Mouse (Mus musculus) gastrocnemius, postnatal 25 days (tissue): Measurements from ENCODE around the gene Snx32. TPM values are rescaled to one million over a fixed set of nuclear protein-coding genes. Genes with fewer than 3 reads are reported as not detected.
A peak's percentile ranks its signal among the peaks of the same experiment; 100 is the strongest.
"Not testable (repeated sequence)": the region's sequence is repeated elsewhere in the genome, so short reads cannot be mapped to it uniquely, and the experiment has no call there.

Experiments used
- DNase-seq: peaks from one replicate; pipeline ENCODE4 v3.0.0; 2022
- total RNA-seq, 2 experiments: library from RNA; stranded (reverse); gene quantifications; 1 replicate in 1 of 2; 2 replicates in 1 of 2; pipeline ENCODE4 v1.2.3; 2021

The Snx32 gene
- total RNA-seq, 2 experiments from 2014 or later = 6.9 to 7.5 TPM

DNA sequence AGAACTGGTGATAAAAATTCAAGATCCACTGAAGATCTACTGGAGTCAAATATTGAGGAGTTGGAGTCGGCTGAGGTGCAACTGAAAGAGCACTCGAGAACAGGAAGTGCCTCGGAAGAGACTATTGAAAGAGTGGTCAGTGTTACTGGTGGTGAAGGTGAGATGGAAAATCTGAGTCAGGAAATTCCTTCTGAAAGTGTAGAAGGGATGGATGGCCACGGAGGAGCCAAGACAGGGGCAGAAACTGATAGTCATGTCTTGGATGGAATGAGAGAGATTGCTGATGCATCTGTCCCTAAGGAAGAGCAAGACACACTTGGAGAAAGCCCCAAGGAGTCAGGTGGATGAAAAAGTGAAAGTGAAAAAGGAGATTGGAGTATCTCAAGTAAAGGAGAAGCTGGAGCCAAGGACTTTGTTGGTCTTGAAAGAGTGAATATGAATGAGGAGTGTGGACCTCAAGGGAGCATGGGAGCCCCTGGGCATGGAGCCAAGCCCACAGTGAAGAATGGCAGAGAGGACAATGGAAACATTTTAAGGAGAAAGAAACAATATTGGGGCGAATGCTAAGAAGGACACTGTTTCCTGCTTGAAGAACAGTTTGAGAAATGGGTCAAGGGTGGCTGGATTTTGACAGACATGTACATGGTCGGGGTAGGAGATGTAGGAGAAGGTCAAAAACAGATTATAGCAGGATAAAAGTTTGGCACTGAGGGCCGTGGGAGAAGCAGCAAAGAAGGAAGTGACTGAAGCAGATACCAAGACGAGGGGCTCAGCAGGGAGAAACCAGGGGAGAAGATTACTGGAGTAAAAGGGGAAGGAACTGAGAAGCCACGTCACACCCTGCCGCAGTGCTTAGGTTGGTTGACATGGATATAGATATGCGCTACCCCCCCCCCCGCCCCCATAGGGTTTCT is 2.0 kb upstream of the Snx32 start:
- no peak for DNase-seq

DNA sequence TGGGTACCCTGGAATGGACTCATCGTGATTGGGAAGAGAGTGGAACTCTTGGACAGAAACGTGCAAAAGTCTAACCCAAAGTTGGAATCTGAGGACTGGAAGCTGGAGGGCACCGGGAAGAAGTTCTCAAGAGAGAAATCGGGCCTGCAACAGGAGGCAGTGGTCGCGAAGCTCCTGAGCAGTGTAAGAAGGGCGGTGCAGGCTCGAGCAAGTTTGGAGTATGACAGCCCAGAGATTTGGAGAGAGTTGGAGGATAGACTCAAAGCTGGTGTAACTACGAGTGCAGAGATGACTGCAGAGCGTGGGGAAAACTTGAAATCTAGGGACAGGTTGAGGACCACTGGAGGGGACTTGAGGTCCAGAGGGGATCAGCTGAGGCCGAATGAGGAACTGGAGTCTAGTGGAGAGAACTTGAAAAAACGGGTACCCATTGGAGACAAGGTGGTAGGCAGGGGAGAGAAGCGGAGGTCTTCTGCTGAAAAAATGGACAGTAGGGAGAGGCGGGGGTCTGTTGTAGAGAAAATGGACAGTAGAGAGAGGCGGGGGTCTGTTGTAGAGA is 815 bp upstream of the Snx32 start:
- DNase-seq = no peak

DNA sequence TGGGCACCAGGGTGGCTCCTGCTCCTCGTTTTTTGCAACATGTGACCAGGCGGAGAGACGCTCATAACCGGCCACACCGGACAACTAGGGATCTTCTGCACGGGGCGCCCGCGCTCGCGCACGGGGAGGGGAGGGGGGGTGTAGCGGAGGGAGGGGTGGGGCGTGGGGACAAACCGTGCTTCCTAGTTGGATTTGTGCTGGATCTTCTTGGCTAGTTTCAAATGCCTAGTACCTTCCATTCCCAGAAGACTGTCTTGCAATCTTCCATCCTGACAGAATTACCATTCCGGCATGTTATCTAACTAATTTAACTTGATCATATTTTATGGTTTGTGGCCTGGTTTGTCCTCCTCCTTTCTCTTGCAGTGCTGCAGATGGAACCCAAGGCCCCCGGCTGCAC is 6.7 kb downstream of the Snx32 start, which contains the start of gene 1700020D05Rik:
1700020D05Rik (minus strand) TSS at position 101 of the 400 bp plus-strand sequence.
- no peak for DNase-seq

DNA sequence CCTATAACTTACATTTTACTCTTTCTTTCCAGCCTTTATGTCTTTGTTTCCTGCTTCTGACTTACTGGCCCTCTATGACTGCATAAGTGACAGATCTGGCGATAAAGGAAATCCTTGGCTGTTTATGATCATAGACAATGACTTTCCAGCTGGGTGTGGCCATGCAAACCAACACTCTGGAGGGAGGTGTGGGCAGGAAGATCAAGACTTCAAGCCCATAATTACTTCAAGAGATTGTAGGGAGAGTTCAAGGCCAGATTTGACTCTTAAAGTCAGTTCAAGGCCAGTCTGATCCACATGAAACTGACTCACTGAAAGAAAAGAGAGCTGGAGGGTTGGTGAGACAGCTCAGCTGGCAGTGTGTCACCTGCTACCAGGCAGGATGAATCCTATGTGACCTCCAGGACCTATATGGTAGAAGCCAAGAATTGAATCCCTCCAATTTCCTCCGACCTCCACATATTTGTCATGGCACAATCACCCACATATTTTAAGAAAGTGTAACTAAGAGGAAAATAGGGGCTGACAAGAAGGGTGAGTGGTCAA is 9.9 kb downstream of the Snx32 start:
- no peak for DNase-seq

DNA sequence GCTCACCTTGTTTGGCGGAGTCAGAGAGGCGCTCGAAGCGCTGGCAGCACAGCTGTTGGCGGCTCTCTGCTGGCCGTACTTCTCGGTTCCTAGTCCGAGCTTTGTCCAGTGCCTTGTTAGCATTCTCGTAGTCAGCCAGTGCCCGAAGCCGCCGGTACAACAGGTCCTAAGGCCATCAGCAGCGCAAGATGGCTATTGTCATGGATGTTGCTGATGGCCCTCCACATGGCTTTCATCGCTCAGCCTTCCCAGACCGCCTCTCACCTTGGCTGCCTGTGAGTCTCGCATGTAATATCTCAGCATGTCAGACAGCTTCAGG is 14.3 kb downstream of the Snx32 start:
- DNase-seq = no peak

DNA sequence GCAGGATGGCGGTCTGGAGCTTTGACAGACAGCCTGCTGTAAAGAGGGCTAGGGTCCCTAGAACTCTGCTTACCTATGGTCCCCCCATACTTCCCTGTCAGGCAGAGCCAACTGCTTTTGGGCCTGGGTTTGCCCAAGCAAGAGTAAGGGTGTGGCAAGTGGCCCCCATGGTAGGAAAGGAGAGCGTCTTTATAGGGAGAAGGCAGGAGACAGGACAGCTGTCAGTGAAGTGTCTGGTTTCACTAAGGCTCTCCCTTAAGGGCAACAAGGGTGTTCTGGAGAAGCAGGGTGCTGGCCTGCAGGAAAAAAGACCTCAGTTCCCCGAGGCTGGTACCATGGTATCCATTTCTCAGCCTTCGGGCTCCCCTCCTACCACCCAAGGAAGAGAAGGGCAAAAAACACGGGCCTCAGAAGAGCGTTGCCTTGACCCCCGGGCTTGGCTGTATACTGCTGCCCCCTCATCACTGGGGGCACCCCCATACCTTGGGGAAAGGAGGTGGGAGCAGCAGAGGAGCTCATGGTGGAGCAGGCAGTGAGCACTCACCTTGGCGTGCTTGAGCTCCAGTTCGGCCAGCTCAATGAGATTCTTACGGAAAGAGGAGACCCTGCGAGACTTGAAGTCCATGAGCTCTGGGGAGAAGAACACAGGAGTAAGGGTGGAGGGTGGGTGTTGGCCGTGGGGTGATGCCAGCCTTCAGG is 14.8 kb downstream of the Snx32 start:
- DNase-seq = no peak

DNA sequence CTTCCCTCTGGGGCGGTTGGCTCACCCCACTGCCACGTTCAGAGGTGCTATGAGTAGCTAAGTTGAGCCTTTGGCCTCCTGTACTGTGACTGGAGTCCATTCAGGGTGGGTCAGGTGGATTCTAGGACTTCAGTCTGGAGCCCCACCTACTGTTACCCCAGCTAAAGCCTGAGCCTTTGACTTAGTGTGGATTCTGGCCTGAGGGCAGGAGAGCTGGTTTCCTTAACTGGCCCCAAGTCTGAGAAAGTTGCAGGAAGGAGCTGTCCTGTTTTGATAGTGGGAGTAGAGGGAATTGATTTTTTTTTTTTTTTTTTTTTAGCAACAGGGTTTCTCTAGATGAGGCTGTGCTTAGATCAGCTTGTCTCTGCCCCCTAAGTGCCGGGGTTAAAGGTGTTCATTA is 16.0 kb downstream of the Snx32 start:
- DNase-seq = no peak

DNA sequence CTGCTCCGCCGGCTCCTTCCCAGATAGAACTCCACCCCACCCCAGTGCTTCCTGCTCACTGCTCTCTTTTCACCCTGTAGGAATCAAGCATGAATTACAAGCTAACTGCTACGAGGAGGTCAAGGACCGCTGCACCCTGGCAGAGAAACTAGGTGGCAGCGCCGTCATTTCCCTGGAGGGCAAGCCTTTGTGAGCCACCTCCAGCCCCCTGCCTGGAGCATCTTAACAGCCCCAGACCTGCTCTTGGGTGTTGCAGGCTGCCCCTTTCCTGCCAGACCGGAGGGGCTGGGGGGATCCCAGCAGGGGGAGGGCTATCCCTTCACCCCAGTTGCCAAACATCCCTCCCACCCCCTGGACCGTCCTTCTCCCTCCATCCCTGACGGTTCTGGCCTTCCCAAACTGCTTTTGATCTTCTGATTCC is 17.0 kb downstream of the Snx32 start:
- not testable (repeated sequence) for DNase-seq

DNA sequence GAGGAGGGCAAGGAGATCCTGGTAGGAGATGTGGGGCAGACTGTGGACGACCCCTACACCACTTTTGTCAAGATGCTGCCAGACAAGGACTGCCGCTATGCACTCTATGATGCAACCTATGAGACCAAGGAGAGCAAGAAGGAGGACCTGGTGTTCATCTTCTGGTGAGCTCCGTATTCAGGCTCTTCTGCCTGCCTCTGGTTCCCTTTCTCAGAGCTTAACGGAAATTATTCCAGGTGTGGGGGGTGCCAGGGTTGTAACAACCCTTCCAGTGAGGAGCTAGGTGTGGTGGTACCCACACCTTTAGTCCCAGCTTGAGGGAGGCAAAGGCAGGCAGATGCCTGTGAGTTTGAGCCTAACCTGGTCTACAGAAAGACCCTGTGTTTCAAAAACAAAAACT is 17.7 kb downstream of the Snx32 start:
- DNase-seq = no peak

DNA sequence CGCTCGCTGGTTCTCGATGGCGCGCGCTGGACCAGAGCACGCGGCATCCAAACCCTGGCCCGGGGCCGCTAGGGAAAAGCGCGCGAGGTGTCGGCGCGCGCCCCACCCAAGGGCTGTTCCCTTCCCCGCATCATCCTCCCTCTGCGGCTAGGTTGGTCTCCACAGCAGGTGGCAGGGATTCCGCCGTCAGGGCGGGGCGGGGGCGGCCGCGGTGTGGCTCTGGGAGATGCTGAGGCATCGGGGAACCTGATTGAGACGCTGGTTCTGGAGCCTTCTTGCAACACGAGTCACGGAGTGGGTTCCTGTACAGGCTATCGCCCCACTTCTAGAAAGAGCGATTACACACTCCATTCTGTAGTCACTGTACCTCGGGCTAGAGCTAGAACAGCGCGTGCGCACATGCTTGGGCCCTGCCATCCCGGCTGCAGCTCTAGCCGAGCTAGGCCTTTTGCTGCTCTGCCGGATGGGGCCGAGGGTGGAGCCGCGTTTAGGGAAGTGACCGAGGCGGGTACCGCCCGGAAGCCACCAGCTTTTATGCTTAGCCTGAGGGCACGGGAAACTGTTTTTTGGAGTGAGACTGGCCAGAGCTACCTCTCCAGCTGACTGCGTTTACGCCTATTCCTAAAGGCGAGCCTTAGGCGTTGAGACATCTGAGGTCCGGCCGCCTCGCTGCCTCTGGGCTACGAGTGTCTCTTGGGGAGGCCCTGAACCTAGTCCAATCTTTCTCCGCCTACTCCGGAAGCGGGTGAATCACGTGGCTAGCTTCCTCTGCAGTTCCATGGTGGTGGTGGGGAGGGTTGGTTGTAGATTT is 19.2 kb downstream of the Snx32 start:
- peak; percentile 85 for DNase-seq

DNA sequence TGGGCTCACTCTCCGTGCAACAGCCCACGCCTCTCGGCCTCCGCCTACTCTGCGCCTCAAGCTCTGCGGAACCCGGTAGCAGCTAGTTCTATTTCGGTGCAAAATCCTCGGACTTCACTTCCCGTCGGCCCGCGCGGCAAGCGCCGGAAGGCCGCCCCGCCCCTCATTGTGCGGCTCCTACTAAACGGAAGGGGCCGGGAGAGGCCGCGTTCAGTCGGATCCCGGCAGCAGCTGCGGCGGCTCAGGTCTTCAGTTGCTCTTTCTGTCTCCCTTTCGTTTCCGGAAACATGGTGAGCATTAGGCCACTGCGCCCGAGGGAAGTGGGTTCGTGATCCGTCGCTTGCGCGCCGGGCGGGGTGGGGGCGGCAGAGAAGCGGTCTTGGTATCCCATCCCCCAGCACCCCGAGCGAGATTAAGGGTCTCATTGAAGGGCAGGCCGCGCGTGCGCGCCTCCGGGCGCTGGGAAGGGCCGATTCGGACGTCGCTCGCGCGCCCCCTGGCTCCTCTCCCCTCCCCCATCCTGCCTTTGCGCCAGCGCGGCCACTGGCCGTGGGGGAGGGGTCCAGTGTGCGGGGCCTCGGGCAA is 19.9 kb downstream of the Snx32 start, which contains the start of gene Cfl1:
Cfl1 (plus strand) TSS at position 143 of the 585 bp plus-strand sequence.
- peak; percentile 95 for DNase-seq

DNA sequence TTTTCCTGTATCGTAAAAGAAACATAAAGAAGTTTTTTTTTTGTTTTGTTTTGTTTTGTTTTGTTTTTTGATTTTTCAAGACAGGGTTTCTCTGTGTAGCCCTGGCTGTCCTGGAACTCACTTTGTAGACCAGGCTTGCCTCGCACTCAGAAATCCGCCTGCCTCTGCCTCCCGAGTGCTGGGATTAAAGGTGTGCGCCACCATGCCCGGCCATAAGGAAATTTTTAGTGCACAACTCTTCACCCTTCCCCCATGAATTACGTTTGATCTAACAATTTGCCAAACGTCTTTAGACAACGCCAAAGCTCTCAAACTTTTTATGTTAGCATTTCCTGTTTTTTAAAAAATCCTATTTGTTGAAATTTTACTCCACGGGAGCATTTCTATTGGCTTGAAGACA is 20.6 kb downstream of the Snx32 start:
- not testable (repeated sequence) for DNase-seq

DNA sequence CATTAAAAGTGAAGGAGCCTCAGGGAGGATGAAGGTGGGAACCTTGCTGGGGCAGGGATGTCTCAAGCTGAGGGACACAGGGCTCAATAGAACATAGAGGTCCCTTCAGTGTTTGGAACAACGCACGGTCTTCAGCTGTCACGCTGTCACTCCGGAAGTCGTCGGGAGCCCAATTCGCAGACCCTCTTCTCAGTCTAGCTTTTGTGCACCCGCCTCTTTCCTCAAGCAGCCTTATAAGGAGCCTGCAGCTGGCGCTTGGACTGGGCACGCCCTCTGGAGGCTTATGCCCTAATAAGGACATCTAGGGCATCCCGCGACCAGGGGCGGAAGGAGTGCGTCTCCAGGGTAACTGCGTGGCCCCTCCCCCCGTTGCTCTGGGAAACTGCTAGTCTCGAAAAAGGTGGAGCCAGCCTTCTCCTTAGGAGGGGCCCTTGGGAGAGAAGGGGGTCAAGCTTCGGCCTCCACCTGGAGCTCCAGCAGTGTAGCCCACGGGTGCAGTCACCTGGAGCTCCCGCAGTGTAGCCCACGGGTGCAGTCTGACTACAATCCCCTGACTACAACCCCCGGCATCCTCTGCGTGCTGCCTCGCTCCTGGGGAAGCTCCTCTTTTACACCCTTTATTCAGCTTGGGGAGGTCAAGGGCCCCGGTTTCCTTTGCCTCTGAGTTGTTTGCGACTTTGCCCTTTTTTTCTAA is 21.3 kb downstream of the Snx32 start:
- DNase-seq = peak; percentile 98

DNA sequence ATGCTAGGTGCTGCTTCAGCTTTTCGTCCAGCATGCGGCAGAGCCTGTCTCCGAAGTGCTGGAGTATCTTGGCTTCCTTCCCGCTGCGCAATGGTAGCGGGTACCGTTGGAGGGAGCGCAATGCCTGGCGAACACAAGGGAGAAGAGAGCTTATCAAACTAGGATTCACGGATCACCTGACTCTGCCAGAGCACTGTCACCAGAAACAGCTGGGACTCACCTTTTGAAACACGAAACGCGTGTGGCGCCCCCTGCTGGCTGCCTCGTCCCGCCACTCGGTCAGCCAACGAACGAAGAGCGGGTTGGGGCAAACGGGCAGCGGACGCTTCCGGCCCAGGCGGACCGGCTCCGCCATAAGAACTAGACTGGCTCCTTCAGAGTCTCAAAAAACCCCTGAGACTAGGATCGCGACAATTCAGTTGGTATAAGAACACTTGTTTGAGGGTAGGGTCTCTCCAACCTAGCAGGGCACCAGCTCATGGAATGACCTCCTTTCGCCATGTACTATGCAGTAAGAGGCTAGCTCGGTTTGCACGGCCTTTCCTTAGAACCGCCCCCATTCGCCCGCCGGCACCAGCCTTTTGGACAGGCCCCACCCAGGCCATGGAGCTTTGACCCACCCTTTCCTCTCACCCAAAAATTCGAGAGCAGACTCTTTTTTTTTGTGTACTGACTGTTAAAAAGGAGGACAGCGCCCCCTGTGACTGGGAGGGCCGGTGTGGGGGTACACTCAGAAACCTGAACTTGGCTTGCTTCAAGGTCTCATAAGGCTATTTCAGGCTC is 22.4 kb downstream of the Snx32 start, which contains the start of gene Mus81:
Mus81 (minus strand) TSS at position 635 of the 783 bp plus-strand sequence.
- DNase-seq = peak; percentile 97

DNA sequence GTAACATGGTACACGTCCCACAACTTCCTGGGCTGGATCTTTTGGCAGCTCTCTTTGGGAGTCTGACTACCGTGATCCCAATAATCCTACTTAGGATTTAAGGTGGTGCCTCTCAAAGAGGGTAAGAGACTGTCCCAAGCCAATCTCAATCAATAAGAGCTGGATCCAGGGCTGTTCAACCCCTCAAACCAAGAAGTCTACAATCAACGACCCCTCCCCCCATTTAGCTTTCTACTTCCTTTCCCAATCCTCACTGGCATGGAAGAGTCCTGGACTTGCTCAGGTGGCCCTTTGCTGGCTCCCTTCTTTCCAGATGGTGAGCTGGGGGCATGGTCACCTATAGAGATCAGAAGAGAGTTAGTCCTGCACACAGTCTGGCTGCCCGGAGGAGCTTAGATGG is 23.6 kb downstream of the Snx32 start:
- no peak for DNase-seq

DNA sequence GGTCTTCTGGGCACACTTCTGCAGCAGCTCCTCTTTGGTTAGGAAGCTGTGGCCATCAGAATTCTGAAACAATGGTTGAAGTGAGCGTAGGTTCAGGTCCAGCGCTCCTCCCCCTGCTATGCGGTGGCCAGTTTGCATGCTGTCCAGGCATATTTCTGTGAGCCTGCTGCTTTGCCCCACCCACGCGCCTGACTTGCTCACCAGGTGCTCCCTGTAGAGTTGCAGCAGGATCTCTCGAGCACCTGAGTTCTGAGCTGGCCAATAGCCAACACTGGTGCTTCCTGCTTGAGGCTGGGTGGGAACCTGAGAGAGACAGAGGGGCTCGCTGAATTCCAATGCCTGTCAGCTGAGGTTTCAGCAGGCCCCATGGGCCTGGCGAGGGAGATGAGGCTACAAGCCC is 24.1 kb downstream of the Snx32 start:
- DNase-seq = peak; percentile 24

DNA sequence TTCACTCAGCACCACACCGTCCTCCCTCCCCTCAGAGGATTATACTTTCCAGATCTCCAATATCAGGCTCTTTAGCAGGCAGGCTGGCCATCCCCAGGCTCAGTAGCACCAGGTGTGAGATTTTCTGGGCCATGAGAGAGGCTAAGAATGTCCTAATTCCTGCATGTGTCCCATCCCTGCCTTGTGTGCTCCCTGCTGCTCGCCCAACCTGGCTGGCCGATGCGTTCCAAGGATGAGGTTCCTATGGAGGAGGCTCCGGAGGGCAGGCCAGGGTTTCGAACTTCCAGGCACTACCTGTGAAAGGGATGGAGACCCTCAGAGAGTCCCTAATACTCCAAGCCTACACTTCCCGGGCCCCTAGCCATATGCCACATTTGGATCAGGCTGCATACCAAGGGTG is 24.5 kb downstream of the Snx32 start:
- DNase-seq = no peak

DNA sequence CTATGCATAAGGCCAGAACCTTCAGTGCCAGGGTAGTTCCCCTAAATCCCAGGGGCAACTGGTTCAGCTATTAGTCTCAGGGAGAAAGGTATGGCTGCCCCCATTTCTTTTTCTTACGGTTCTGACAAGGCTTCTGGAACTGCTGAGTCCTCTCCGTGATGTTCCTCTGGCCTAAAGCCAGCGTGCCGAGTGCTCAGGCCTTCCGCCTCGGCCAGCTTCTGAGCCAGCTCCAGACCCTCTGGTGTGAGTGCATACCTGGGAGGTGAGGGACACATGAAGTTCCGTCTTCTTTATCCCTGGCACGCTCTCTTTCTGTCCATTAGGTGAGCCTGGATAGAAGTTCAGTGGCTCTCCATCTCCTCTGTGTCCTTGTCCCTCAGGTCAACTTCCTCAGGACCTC is 25.0 kb downstream of the Snx32 start:
- DNase-seq = no peak

DNA sequence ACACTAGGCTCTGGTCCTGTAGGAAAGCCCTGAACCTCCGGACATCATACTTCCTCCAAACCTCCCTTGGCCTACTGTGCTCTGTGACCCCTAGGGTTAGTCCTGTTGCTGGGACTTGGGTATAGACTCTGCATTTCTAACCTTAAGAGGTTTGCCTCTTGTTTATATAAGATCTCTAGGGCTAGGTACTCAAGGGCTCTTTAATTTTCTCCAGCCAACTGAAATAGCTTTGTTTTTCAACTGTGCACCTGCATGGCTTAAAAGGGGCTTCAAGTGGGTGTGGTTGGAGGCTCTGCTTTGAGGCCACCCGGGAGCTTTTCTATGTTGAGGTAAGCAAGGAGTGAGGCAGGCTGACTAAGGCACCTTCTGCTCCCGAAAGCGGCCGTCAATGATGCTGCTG is 25.8 kb downstream of the Snx32 start:
- DNase-seq = no peak
